Mouse (Mus musculus): Measurements from ENCODE around the gene Cox8b.

DNA sequence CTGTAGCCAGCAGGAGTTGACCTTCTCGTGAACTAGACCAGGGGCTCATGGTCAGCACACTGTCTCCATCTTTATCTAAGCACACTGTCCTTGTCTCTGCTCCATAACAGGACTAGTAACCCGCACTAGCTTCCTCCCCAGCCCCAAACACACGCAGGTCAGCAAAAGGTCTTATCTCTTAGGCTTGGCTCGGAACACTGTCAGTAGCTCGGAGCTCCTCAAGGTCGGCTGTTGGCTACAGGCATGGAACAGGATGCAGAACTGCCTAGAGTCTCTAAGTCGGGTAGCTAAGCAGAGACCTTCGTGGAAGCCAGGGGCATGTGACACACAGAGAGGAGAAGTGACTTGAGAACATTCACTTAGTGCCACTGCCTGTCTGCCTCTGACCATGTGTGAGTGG, 47.9 kb upstream of the Cox8b start:
- no peak for TF ChIP-seq TAL1 (IDR thresholded peaks at IDR 0.05; ENCODE audit: low read length)
- no peak for TF ChIP-seq GATA1 (IDR thresholded peaks at IDR 0.05; ENCODE audit: low read length)

Data from erythroblast, embryonic 14.5 days (primary cell).